ENCODE assay signal across 1 mouse cellular context in the genomic region with DNA sequence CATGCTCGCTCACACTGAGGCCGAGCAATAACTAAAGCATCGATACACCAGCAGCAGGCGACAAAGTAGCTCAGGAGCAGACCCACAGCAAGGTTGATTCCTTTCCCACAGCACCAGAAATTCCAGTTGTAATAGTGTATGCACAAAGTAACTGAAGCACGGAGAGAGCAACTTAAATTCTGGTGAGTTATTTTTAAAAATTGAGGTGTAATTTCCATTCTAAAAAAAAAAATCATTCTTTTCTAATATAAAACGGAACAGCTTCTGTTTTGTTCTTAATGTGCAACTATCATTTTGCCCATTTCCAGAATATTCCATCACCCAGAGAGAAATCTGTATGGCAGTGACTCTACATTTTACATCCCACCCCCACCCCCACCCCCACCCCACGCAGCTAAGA.
A peak's percentile ranks its signal among the peaks of the same experiment; 100 is the strongest.
TF ChIP-seq lines count a peak whose summit lies in the region.

No protein-coding gene starts in this region.

TF ChIP-seq in CH12.LX, 34 proteins besides CTCF, POLR2A, EP300 and RAD21 (continued from another document):
- TF ChIP-seq MAZ (IDR thresholded peaks at IDR 0.05; ENCODE audit: low read depth, low read length) (no peak), ZC3H11A (IDR thresholded peaks at IDR 0.05; ENCODE audit: low read depth, low read length) (no peak), JUND (conservative IDR thresholded peaks at IDR 0.05; ENCODE audit: low read depth, low read length) (peak; percentile 61; the same call in 1 of the 2 replicates), BHLHE40 (IDR thresholded peaks at IDR 0.05; ENCODE audit: low read depth, low read length) (no peak), NRF1 (IDR thresholded peaks at IDR 0.05; ENCODE audit: low read depth, low read length) (no peak), ZNF384 (IDR thresholded peaks at IDR 0.05; ENCODE audit: low read depth, low read length) (peak; percentile 78), USF2 (conservative IDR thresholded peaks at IDR 0.05; ENCODE audit: low read depth, low read length) (no peak), CHD1 (IDR thresholded peaks at IDR 0.05; ENCODE audit: low read depth, low read length) (0 out of 2 replicates have a peak, but pooled peaks have one; percentile 14)
